Mouse (Mus musculus) 416B (cell line): ENCODE results near the gene Scgb2b18.
"Not testable (repeated sequence)": the region's sequence is repeated elsewhere in the genome, so short reads cannot be mapped to it uniquely, and the experiment has no call there.

Experiments
- DNase-seq: peaks from one replicate; pipeline ENCODE4 v3.0.0; 2011; ENCODE audit warnings: low read depth

The Scgb2b18 gene

DNA sequence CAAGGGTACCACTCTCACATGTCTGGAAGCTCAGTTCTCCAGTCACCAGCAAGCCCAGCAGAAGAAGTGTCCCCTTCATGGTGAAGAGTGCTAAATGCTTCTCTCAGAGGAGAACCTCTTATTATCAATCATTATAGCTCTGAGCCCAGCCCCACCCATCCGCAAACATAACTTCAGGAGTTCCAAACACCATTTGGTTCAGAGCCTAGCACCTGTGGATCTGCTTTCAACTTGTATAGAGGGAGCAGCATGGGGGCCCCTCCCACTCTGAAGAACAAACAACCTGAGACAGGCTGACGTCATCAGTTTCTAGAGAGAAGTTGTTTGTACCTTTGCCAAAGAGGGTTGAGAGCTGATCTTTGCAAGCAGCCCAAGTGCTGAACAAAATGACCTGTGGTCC is at the start of gene Scgb2b18:
Gene Scgb2b18 (minus strand): TSS at position 101 of the 400 bp plus-strand sequence.
- DNase-seq: not testable (repeated sequence)

DNA sequence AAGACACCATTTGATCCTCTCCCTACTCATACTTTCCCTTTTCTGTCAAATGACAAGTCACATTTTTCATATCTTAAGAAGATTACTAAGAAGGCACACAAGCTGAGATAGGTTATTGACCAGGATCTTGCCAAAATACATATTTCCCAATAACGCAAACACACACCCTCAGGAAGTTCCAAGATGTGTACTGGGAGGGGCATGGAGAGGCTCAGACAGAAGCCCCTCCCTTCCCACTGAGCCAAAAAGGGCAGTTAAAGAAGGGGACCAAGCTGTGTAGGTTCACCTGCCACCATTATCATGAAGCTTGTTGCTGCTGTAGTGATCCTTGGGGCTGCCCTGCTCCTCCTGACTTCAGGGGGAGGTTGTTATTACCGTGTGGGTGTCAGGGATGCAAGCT is 11.6 kb upstream of the Scgb2b18 start, which contains the start of gene Scgb1b18:
Gene Scgb1b18 (plus strand): TSS at position 301 of the 400 bp plus-strand sequence.
- DNase-seq: not testable (repeated sequence)
